Mouse (Mus musculus): Measurements from ENCODE around the gene Fn3k. TPM values are rescaled to one million over a fixed set of nuclear protein-coding genes. Genes with fewer than 3 reads are reported as not detected.

The Fn3k gene
- under 1 TPM; 0.25 to 0.39 TPM for polyA plus RNA-seq (2017; shearing (Covaris generic))

GRCm38 (mm10) chr11:121434156-121435155, at the start of gene Fn3k:
Gene Fn3k (plus strand): TSS chr11:121434913.

GRCm38 (mm10) chr11:121387750-121388553, 46.8 kb upstream of the Fn3k start, which contains the start of gene Rab40b:
Gene Rab40b (minus strand): TSS chr11:121388251.

DNA sequence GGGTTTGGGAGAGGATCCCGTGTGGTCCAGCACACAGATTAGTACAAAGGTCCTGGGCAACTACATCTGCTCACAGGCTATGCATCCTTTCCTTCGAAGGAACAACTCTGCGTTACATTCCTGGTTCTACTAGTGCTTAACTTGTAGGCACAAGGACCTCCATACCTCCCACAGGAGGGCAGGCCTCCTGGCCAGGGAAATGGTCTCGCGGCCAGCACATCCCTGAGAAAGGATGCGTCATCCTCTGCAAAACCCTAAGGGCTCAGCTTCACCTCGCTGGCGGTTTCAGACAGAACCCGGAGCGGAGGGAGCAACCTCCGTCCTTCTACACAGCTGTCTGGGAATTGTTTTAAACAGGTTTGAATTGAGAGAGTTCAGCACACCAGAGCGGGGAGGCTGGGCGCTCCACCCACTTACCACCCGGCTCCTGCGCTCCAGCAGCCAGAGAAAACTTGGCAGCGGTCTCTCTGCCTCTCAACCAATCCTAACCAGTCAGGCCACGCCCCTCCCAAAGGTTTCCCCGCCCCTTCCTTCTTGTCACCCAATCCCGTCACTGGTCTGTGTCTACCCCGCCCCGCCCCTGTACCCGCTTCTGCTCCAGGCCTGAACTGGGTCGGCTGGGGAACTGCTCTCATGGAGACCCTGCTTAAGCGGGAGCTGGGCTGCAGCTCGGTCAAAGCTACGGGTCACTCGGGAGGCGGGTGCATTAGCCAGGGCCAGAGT, 13.7 kb upstream of the Fn3k start, which contains the start of gene Fn3krp:
Gene Fn3krp (plus strand): TSS at position 572 of the 723 bp plus-strand sequence.

DNA sequence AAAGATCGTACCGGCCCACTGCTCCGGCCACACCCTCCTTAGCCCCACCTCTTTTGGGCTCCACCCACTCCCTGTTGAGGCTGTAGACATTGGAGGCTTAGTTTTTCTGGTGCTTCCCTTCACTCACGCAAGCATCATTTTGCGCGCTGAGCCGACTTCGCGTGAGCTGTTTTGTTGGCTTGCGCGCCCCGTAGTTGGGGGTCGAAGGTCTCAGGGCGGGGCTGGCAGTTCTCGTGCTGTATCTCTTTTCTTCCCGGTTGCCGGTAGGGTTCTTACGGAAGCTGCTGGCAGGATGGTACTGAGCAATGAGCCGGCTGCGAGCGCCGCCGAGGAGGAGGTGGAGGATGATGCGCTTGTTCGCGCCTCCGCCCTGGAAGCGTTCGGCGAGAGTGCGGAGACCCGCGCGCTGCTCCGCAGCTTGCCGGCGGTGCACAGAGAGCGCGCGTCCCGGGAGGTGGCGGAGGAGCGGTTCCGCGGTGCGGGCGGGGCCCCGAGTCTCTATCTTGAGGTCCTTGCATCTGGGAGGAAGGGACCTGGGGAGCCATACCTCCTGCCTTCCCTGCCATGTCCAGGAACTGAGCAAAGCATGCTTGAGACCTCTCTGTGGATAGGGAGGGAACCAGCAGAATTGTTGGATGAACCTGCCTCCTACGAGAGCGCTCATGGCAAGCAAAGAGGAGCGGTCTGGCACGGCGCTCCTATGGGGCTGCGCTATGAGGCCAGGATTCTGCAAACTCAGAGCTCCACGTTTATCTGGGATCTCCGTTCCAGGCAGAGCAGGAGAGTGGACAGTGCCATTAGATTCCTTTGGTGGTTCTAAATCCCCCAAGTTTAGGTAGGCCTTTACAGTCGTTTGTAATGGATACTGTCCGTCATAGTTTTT, 17.3 kb downstream of the Fn3k start, which contains the start of gene Tbcd:
Gene Tbcd (plus strand): TSS at position 197 of the 883 bp plus-strand sequence.

Other genes with a start within 250 kb of the Fn3k start
- gene Hexdc, start 230.5 kb upstream of the Fn3k start, polyA plus RNA-seq (2017; shearing (Covaris generic)): 1 to 10 TPM; 1.1 to 3.1 TPM
- gene Ogfod3, start 230.2 kb upstream of the Fn3k start, polyA plus RNA-seq (2017; shearing (Covaris generic)): 10 to 100 TPM in 1 of 2 experiments, 1 to 10 TPM in 1; 4.7 to 11.0 TPM
- 100 to 1,000 TPM in 1 of 2 experiments, 10 to 100 TPM in 1; 93.0 to 128 TPM for gene Cybc1, start 205.6 kb upstream of the Fn3k start, polyA plus RNA-seq (2017; shearing (Covaris generic))
- 10 to 100 TPM; 28.2 to 39.8 TPM for gene Narf, start 197.7 kb upstream of the Fn3k start, polyA plus RNA-seq (2017; shearing (Covaris generic))
- gene Foxk2, start 174.9 kb upstream of the Fn3k start, polyA plus RNA-seq (2017; shearing (Covaris generic)): 10 to 100 TPM; 12.8 to 15.0 TPM
- gene Wdr45b, start 80.5 kb upstream of the Fn3k start, polyA plus RNA-seq (2017; shearing (Covaris generic)): 10 to 100 TPM; 30.8 to 44.6 TPM
- under 1 TPM in 1 of 2 experiments, not detected in 1; 0.58 TPM for gene Rab40b, start 46.7 kb upstream of the Fn3k start, polyA plus RNA-seq (2017; shearing (Covaris generic))
- under 1 TPM; 0.27 to 0.43 TPM for gene Fn3krp, start 13.5 kb upstream of the Fn3k start, polyA plus RNA-seq (2017; shearing (Covaris generic))
- 10 to 100 TPM; 35.8 to 51.6 TPM for gene Tbcd, start 17.0 kb downstream of the Fn3k start, polyA plus RNA-seq (2017; shearing (Covaris generic))
- under 1 TPM; 0.43 TPM for gene Zfp750, start 84.4 kb downstream of the Fn3k start, polyA plus RNA-seq (2017; shearing (Covaris generic))
- 10 to 100 TPM in 1 of 2 experiments, 1 to 10 TPM in 1; 8.4 to 12.9 TPM for gene B3gntl1, start 238.2 kb downstream of the Fn3k start, polyA plus RNA-seq (2017; shearing (Covaris generic))

Measured in activated CD4-positive, CD25-positive, alpha-beta regulatory T cell (primary cell).